Mouse (Mus musculus) embryonic facial prominence, embryonic 13.5 days (tissue): Measurements from ENCODE around the gene Prr9. TPM values are rescaled to one million over a fixed set of nuclear protein-coding genes. Genes with fewer than 3 reads are reported as not detected.

ENCODE experiments used
- ATAC-seq: fragments of 200-750 bp; cut with Nextera tagmentation; 2 replicates; pipeline ENCODE4 v1.8.0; 2017; ENCODE audit warnings: low read depth; ENCODE audit not compliant: insufficient number of reproducible peaks, insufficient read depth, low FRiP score, low TSS enrichment
- H3K27ac ChIP-seq: fragments of 300-500 bp; sonication (generic); 2 replicates; pipeline ENCODE4 v1.5.1; 2015; ENCODE audit warnings: moderate library complexity, mild to moderate bottlenecking, inconsistent platforms
- H3K27me3 ChIP-seq: fragments of 300-500 bp; sonication (generic); 2 replicates; pipeline ENCODE4 v1.6.1; 2015; ENCODE audit warnings: mild to moderate bottlenecking, inconsistent platforms
- H3K36me3 ChIP-seq: fragments of 300-500 bp; sonication (generic); 2 replicates; pipeline ENCODE4 v1.6.1; 2015; ENCODE audit warnings: mild to moderate bottlenecking, inconsistent platforms
- H3K4me1 ChIP-seq: fragments of 300-500 bp; sonication (generic); 2 replicates; pipeline ENCODE4 v1.6.1; 2015; ENCODE audit warnings: inconsistent platforms
- H3K4me2 ChIP-seq: fragments of 300-500 bp; sonication (generic); 2 replicates; pipeline ENCODE4 v1.6.1; 2015; ENCODE audit warnings: moderate library complexity, mild to moderate bottlenecking, inconsistent platforms
- H3K4me3 ChIP-seq: fragments of 300-500 bp; sonication (generic); 2 replicates; pipeline ENCODE4 v1.5.1; 2015; ENCODE audit warnings: mild to moderate bottlenecking, inconsistent platforms
- H3K9ac ChIP-seq: fragments of 300-500 bp; sonication (generic); 2 replicates; pipeline ENCODE4 v1.6.1; 2015; ENCODE audit warnings: mild to moderate bottlenecking, inconsistent platforms
- H3K9me3 ChIP-seq: fragments of 300-500 bp; sonication (generic); 2 replicates; pipeline ENCODE4 v1.6.1; 2016; ENCODE audit warnings: inconsistent platforms
- WGBS: fragments of 180-500 bp; shearing (Covaris S2); methylation state at CpG from one replicate; pipeline ENCODE4 v1.1.7; 2015; ENCODE audit warnings: mixed read lengths; 5-methylcytosine and 5-hydroxymethylcytosine counted together
- polyA plus RNA-seq: library from polyadenylated mRNA; unstranded; fragments of >200 nt; fragmentation: Nextera tagmentation; extraction: Ambion mirVana; gene quantifications from 2 replicates; pipeline ENCODE4 v1.2.1, GENCODE M21; 2015

Gene Prr9
- polyA plus RNA-seq = not detected in 2 replicates

DNA sequence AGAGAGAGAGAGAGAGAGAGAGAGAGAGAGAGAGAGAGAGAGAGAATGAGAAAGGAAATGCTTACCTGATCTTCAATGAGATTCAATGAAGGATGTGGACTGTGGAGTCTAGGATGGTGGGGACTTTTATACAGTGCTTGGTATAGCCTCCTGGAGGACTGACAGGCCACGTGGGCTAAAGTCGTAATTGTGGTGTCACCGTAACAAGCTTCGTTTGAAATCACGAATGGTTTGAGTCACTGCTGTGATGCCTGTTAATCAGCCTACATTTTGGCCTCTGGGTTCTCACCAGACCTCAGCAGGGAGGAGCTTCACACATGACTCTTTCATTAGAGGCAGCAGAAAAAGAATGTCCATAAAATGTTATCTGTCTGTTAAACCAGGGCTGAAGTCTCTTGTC, at the start of gene Prr9:
Gene Prr9, minus strand, starts transcription at position 101 of the 400 bp plus-strand sequence.
- H3K4me1 ChIP-seq = no peaks in the 10 kb centered on the region
- WGBS = 71% methylated on average over 5 of the region's 5 CpGs
- no peaks in the 10 kb centered on the region for H3K27me3 ChIP-seq
- H3K9me3 ChIP-seq = no peaks in the 10 kb centered on the region
- no peak within 1 kb of the TSS for H3K4me3 ChIP-seq
- ATAC-seq = no peak
- no peaks in the 10 kb centered on the region for H3K36me3 ChIP-seq
- H3K27ac ChIP-seq = no peak within 1 kb of the TSS
- H3K4me2 ChIP-seq = no peak within 1 kb of the TSS
- H3K9ac ChIP-seq = no peak within 1 kb of the TSS

DNA sequence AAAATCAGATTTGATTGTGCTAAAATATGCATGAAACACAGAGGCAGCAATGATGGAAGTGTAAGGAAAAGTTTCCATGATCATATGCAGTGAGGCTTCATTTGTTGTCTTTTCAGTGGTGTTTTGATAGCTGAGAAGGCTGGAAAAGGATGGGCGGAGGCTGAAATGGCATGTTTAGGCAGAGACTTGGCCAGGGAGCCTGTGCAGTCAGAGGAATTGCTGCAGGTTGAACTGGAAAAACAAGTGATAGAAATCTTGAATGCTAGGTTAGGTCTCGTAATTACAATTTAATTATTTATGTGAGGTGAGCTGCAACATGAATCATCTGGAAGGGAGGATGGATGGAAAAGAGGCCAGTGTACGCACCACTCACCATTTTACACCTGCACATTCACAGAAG, 46.1 kb upstream of the Prr9 start:
- H3K36me3 ChIP-seq = no peaks in the 10 kb centered on the region
- H3K27ac ChIP-seq = no peak overlapping the region
- no peaks in the 10 kb centered on the region for H3K9me3 ChIP-seq
- H3K4me2 ChIP-seq = no peak overlapping the region
- H3K4me1 ChIP-seq = no peaks in the 10 kb centered on the region
- H3K27me3 ChIP-seq = no peaks in the 10 kb centered on the region
- no peak for ATAC-seq
- no peak overlapping the region for H3K4me3 ChIP-seq
- H3K9ac ChIP-seq = no peak overlapping the region
- WGBS = 63% methylated on average over 3 of the region's 3 CpGs

DNA sequence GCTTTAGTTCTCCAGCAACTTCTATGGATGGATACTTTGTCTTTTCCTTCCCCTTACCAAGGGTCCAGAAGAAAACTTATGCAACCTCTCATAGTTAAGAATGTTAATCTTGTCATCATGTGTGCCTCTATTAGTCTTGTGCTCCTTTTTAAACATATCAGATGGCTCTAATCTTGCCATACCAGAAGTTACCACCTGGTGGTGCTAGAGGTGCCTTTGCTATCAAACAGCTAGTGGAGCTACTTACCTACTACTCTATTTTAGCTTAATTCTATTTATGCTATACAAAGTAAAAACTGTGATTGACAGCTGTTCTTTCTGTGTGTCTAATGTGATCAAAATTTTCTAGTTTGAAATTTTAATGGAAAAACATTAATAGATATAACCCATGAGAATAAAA, 29.6 kb upstream of the Prr9 start:
- Histone ChIP-seq H3K4me2 (no peak overlapping the region), H3K27me3 (no peaks in the 10 kb centered on the region), H3K4me1 (no peaks in the 10 kb centered on the region), H3K36me3 (no peaks in the 10 kb centered on the region), H3K9ac (no peak overlapping the region), H3K27ac (no peak overlapping the region), H3K4me3 (no peak overlapping the region), H3K9me3 (no peaks in the 10 kb centered on the region)
- ATAC-seq = no peak

DNA sequence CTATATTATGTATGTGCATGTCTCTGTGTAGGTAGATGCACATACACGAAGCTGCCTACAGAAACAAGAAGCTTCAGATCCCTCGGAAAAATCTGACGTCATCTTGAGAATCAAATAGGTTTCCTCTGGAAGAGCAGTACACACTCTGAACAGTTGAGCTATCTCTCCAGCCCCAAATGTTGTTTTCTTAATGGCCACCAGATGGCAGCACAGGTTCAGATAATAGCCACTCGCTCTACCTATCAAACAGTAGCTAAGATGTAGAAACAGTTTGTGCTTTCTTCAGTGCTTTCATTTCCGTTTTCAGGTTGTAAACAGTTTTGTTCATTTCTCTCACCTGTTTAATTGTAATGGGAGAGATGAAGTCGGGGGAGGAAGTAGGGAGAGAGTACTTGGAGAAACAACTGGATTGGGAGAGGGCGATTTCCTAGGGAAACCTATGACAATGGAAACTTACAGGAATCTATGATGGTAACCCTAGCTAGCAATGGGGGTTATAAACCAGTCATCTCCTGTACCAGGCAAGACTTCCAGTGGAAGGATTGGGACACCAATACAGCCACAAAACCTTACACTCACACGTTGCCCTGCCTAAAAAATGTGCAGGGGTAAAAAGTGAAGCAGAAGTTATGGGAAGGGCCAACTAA, 27.0 kb upstream of the Prr9 start:
- H3K9me3 ChIP-seq = no peaks in the 10 kb centered on the region
- H3K4me3 ChIP-seq = no peak overlapping the region
- H3K27ac ChIP-seq = no peak overlapping the region
- no peak overlapping the region for H3K9ac ChIP-seq
- no peak overlapping the region for H3K4me2 ChIP-seq
- no peaks in the 10 kb centered on the region for H3K36me3 ChIP-seq
- 25% methylated on average over 8 of the region's 8 CpGs for WGBS
- ATAC-seq = no peak
- no peaks in the 10 kb centered on the region for H3K27me3 ChIP-seq
- H3K4me1 ChIP-seq = no peaks in the 10 kb centered on the region

DNA sequence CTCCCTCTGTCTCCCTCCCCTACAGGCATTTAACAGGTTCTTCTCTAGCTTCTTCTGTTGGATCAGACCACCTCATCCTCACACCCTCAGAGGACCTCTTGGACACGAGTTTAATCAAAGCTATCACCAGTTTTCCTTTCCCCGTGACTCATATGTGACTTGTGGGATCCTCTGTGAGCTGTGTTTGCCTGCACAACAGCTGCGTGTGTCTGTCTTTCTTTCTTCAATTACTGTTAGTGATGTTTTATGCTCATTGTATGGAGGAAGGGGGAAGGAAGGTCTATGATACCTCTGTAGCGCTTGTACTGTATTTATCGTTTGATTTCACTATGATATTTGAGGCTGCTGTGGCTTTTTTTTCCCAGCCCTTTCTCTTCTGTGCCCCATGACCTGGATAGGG, 24.2 kb upstream of the Prr9 start:
- no peaks in the 10 kb centered on the region for H3K4me1 ChIP-seq
- no peak overlapping the region for H3K4me2 ChIP-seq
- no peaks in the 10 kb centered on the region for H3K36me3 ChIP-seq
- H3K4me3 ChIP-seq = no peak overlapping the region
- H3K27me3 ChIP-seq = no peaks in the 10 kb centered on the region
- 78% methylated on average over 5 of the region's 5 CpGs for WGBS
- ATAC-seq = no peak
- H3K9ac ChIP-seq = no peak overlapping the region
- no peaks in the 10 kb centered on the region for H3K9me3 ChIP-seq
- H3K27ac ChIP-seq = no peak overlapping the region

DNA sequence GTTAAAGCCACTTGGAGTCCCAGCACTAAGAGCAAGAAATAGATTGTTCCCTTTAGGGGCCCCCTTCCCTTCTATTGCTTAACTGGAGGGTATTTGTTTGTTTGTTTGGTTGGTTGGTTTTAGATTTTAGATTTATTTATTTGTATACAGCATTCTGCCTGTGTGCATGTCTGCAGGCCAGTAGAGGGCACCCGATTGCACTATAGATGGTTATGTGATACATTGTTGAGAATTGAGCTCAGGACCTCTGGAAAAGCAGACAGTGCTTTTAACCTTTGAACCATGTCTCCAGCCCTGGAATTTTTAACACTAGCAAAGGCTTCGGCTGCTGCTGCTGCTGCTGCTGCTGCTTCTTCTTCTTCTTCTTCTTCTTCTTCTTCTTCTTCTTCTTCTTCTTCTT, 23.7 kb upstream of the Prr9 start:
- WGBS = 27% methylated on average over 2 of the region's 2 CpGs
- no peak overlapping the region for H3K9ac ChIP-seq
- H3K4me2 ChIP-seq = no peak overlapping the region
- H3K27me3 ChIP-seq = no peaks in the 10 kb centered on the region
- no peaks in the 10 kb centered on the region for H3K36me3 ChIP-seq
- no peak overlapping the region for H3K27ac ChIP-seq
- no peaks in the 10 kb centered on the region for H3K4me1 ChIP-seq
- ATAC-seq = no peak
- H3K9me3 ChIP-seq = no peaks in the 10 kb centered on the region
- no peak overlapping the region for H3K4me3 ChIP-seq

DNA sequence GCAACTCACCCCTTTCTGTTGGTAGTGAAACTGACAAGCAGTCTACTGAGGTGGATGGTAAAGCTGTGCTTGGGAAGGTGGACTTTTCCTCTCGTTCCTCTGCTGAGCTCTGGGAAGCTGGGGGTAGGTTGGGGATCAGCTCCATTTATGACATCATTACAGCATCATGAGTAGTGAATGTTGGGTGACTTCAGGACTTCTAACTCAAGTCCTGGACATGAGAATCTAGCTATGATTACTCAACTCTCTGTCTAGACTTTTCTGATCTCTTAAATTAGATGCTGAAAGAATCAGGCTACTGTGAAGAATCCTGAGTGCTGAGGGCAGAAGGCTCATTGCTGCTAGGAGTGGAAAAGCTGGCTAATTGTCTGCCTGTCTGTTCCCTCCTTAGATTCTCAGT, 18.9 kb upstream of the Prr9 start, which contains the start of gene Lelp1:
Gene Lelp1, minus strand, starts transcription at position 101 of the 400 bp plus-strand sequence.
- Histone ChIP-seq H3K9me3 (no peaks in the 10 kb centered on the region), H3K9ac (no peak within 1 kb of the TSS), H3K4me1 (no peaks in the 10 kb centered on the region), H3K4me3 (no peak within 1 kb of the TSS), H3K36me3 (no peaks in the 10 kb centered on the region), H3K27ac (no peak within 1 kb of the TSS), H3K4me2 (no peak within 1 kb of the TSS), H3K27me3 (no peaks in the 10 kb centered on the region)
- WGBS = 62% methylated on average over 1 of the region's 1 CpGs
- no peak for ATAC-seq

DNA sequence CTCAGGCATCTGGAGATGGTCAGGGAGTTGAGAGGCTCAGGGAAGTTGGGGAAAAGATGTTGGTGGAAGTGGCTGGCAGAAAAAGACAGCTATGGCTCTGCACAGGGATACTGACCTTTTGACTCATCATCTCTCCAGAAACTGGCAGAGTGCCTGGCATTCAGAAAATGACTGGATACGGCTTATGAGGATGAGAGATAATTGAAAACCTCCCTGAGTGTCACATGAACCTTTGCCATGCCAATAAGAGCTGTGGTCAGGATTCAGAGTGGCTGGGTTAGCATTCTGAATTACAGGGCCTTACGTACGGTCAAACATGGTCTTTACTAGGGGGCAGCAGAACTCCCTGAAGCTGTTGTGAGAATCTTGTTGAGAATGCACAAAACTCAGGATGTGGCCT, 2.8 kb downstream of the Prr9 start:
- Histone ChIP-seq H3K9ac (no peak overlapping the region), H3K4me2 (no peak overlapping the region), H3K36me3 (no peaks in the 10 kb centered on the region), H3K9me3 (no peaks in the 10 kb centered on the region), H3K4me3 (no peak overlapping the region), H3K27ac (no peak overlapping the region), H3K27me3 (no peaks in the 10 kb centered on the region), H3K4me1 (no peaks in the 10 kb centered on the region)
- WGBS = 73% methylated on average over 3 of the region's 3 CpGs
- ATAC-seq = no peak

DNA sequence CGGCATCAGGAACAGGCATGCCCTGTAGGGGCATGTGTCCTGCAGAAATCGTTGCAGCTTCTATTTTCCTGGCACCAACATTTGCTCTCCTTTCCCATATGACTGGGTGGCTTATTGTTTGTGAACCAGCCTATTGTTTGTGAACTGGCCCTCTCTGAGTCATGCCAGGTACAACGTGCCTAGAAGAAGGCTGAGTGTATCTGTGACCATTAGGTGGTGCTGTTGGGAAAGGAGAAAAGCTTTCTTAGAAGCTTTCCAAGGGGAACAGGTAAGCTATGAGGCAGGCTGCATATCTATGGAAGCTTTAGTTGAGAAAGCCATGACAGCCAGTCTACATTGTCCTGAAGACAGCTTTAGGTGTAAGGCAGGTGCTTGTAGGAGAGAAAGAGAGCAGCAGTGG, 5.8 kb downstream of the Prr9 start:
- no peaks in the 10 kb centered on the region for H3K27me3 ChIP-seq
- ATAC-seq = no peak
- 33% methylated on average over 3 of the region's 3 CpGs for WGBS

DNA sequence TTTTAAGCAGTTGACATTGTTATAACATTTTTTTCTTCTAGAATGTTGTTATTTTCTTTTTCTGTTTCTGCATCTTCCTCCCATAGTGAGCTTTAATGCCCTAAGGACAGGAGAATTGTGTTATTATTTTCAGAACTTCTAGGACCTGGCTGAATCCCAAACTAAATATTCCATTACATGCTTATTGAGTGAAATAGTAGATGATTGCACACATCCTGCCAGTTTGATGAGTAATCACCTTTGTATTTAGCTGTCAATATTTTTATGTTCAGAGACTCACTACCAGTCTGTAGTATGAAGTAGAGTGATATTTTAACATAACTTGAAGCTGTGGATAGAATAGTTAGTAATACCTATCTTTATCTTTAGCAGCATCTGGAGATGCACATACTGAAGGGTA, 12.2 kb downstream of the Prr9 start:
- H3K4me3 ChIP-seq = no peak overlapping the region
- H3K9me3 ChIP-seq = no peaks in the 10 kb centered on the region
- no peaks in the 10 kb centered on the region for H3K36me3 ChIP-seq
- no peaks in the 10 kb centered on the region for H3K27me3 ChIP-seq
- H3K4me1 ChIP-seq = no peaks in the 10 kb centered on the region
- no peak overlapping the region for H3K4me2 ChIP-seq
- H3K27ac ChIP-seq = no peak overlapping the region
- no peak for ATAC-seq
- H3K9ac ChIP-seq = no peak overlapping the region

More for the DNA sequence above, 5.8 kb downstream of the Prr9 start:
- no peak overlapping the region for H3K4me3 ChIP-seq
- H3K27ac ChIP-seq = no peak overlapping the region
- H3K4me2 ChIP-seq = no peak overlapping the region
- no peaks in the 10 kb centered on the region for H3K9me3 ChIP-seq
- H3K9ac ChIP-seq = no peak overlapping the region
- no peaks in the 10 kb centered on the region for H3K4me1 ChIP-seq
- no peaks in the 10 kb centered on the region for H3K36me3 ChIP-seq

DNA sequence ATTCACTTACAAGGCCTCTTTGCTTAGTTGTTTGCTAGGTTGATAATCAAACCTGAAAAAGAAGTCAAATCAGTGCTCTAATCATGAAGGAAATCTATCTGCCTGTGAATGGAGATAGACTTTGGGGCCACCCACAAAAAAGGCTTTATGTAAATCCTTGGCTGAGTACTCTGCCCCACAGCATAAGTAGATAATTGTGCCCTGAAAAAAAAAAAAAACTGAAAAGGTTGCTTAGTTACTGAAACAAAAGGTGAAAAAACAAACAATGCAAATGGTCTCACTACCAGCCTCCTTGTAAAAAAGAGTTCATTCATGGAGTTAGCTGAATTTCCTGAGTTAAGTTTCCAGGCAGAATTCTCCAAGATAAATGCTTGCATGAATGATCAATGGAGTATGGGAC, 13.0 kb downstream of the Prr9 start:
- Histone ChIP-seq H3K4me1 (no peaks in the 10 kb centered on the region), H3K36me3 (no peaks in the 10 kb centered on the region), H3K9me3 (no peaks in the 10 kb centered on the region), H3K27me3 (no peaks in the 10 kb centered on the region), H3K9ac (no peak overlapping the region), H3K4me2 (no peak overlapping the region), H3K27ac (no peak overlapping the region), H3K4me3 (no peak overlapping the region)
- no peak for ATAC-seq

DNA sequence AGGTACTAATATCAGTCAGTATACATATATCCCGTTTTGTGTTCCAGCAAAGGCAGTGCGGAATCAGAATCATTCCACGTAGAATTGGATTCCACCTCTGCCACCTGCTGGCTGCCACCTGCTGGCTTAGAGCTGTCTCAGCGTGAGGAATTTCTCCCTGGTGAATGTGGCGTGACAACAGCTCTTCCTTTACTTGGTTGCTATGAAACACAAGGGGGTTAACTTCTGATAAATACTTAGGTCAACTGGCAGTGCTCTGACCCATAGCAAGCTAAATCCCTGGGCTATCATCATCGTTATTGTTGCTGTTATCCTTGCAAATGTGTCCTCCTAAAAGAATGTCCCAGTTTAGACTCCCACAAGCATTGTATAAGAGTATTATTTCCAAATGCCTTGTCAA, 17.2 kb downstream of the Prr9 start:
- Histone ChIP-seq H3K36me3 (no peaks in the 10 kb centered on the region), H3K27ac (no peak overlapping the region), H3K4me2 (no peak overlapping the region), H3K27me3 (no peaks in the 10 kb centered on the region), H3K9ac (no peak overlapping the region), H3K9me3 (no peaks in the 10 kb centered on the region), H3K4me3 (no peak overlapping the region), H3K4me1 (no peaks in the 10 kb centered on the region)
- 10% methylated on average over 6 of the region's 6 CpGs for WGBS
- ATAC-seq = no peak

DNA sequence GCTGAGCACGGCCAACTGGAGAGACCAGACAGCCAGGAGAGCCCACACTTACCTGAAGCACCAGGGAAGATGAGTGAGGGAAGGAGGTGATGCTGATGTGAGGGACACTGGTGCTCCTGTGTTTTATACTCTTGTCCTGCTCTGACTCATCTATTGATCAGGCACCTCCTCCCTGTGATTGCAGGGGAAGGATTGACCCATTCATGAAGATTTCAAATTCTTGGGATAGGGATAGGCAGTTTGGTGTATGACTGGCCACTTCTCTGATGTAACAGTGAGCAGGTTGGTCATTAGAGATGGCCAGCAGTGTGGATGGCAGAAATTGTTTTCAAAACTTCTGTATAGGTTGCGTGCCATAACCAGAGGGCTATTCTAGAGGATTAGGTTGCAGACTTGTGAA, 40.7 kb downstream of the Prr9 start, which contains the start of gene Lor:
Gene Lor, minus strand, starts transcription at position 101 of the 400 bp plus-strand sequence.
- WGBS = 79% methylated on average over 2 of the region's 2 CpGs
- Histone ChIP-seq H3K4me1 (peaks cover 9% of the 10 kb centered on the region; the same call in 1 of the 2 replicates), H3K9me3 (no peaks in the 10 kb centered on the region), H3K27ac (no peak within 1 kb of the TSS), H3K4me3 (peak within 1 kb of the TSS; percentile 70), H3K9ac (no peak within 1 kb of the TSS), H3K4me2 (peak within 1 kb of the TSS; percentile 95), H3K27me3 (peaks cover 61% of the 10 kb centered on the region), H3K36me3 (no peaks in the 10 kb centered on the region)
- ATAC-seq = no peak
